In genomic region chr6:51168048-51168447, GRCm38 (mm10) we compare ENCODE assay signal across 8 mouse cellular contexts.
DNase-seq lines count a peak whose midpoint lies in the region; ATAC-seq and TF ChIP-seq lines count a peak whose summit lies in the region.

No protein-coding gene starts in this region.

- WGBS in heart, embryonic 13.5 days, result 3% methylated on average over 11 of the region's 11 CpGs
- 3% methylated on average over 11 of the region's 11 CpGs for WGBS in kidney, postnatal 0 days

- H3K27me3 ChIP-seq in heart, embryonic 13.5 days (replicated peaks), result no peaks in the 10 kb centered on the region
- no peaks in the 10 kb centered on the region for H3K27me3 ChIP-seq in kidney, postnatal 0 days (ENCODE audit: insufficient read depth, low read length)

- peak; percentile 83 for DNase-seq in A20 (ENCODE audit: low read depth, low spot score)
- DNase-seq in adrenal gland, postnatal 36 days, result peak; percentile 79 to 87
- peak; percentile 96 for DNase-seq in kidney, postnatal 0 days (ENCODE audit: low spot score)
- DNase-seq in lung, adult 18-20 months, result peak; percentile 73 to 79
- peak; percentile 54 for DNase-seq in thymus, postnatal 0 days (ENCODE audit: low spot score)

- peaks cover 6% of the 10 kb centered on the region; the same call in 1 of the 2 replicates for H3K4me1 ChIP-seq in embryonic fibroblast, embryonic 13.5 days (ENCODE audit: control insufficient read depth, insufficient read depth, low read length)
- H3K4me1 ChIP-seq in heart, embryonic 13.5 days, result peaks cover 52% of the 10 kb centered on the region
- peaks cover 9% of the 10 kb centered on the region for H3K4me1 ChIP-seq in kidney, postnatal 0 days (replicated peaks; ENCODE audit: insufficient read depth, low read length)

- TF ChIP-seq CTCF in embryonic fibroblast, embryonic 13.5 days (IDR thresholded peaks at IDR 0.05; ENCODE audit: borderline replicate concordance, insufficient read depth, low read length), result peak; percentile 56; the same call in 1 of the 2 replicates
- TF ChIP-seq CTCF in kidney, postnatal 0 days (IDR thresholded peaks at IDR 0.05; ENCODE audit: low read depth), result peak; percentile 97

- TF ChIP-seq POLR2A in embryonic fibroblast, embryonic 13.5 days (IDR thresholded peaks at IDR 0.05; ENCODE audit: low read depth, low read length), result no peak; the same call in 1 of the 2 replicates

- peak overlapping the region; percentile 84 for H3K9ac ChIP-seq in heart, embryonic 13.5 days
- no peak overlapping the region for H3K9ac ChIP-seq in kidney, postnatal 0 days (ENCODE audit: low read depth, low read length)

- ATAC-seq in heart, embryonic 13.5 days (ENCODE audit: extremely low read depth, insufficient number of reproducible peaks, low FRiP score, low TSS enrichment), result no peak
- ATAC-seq in kidney, postnatal 0 days (replicated peaks; ENCODE audit: low FRiP score, low read depth), result no peak
- ATAC-seq in neutrophil, adult 5-6 weeks (ENCODE audit: extremely low read depth, insufficient number of reproducible peaks, low FRiP score, poor library complexity, severe bottlenecking), result peak; percentile 53; the same call in 1 of the 2 replicates

- H3K4me2 ChIP-seq in heart, embryonic 13.5 days, result peak overlapping the region; percentile 72
- peak overlapping the region; percentile 66 for H3K4me2 ChIP-seq in kidney, postnatal 0 days (ENCODE audit: low read length)

- H3K4me3 ChIP-seq in embryonic fibroblast, embryonic 13.5 days (ENCODE audit: insufficient read depth, low read length), result no peak overlapping the region
- H3K4me3 ChIP-seq in heart, embryonic 13.5 days, result peak overlapping the region; percentile 53
- H3K4me3 ChIP-seq in kidney, postnatal 0 days (replicated peaks; ENCODE audit: low read depth, low read length), result no peak overlapping the region

- no peaks in the 10 kb centered on the region for H3K36me3 ChIP-seq in heart, embryonic 13.5 days
- no peaks in the 10 kb centered on the region for H3K36me3 ChIP-seq in kidney, postnatal 0 days (ENCODE audit: insufficient read depth, low read length)

- peak overlapping the region; percentile 98 for H3K27ac ChIP-seq in embryonic fibroblast, embryonic 13.5 days (ENCODE audit: insufficient read depth, low read length)
- H3K27ac ChIP-seq in heart, embryonic 13.5 days (replicated peaks), result peak overlapping the region; percentile 95
- peak overlapping the region; percentile 95; the same call in 1 of the 2 replicates for H3K27ac ChIP-seq in kidney, postnatal 0 days

- H3K9me3 ChIP-seq in heart, embryonic 13.5 days, result no peaks in the 10 kb centered on the region
- H3K9me3 ChIP-seq in kidney, postnatal 0 days (replicated peaks; ENCODE audit: low read length), result no peaks in the 10 kb centered on the region
